In genomic region chr4:109576933-109577332, GRCm38 (mm10) we compare ENCODE assay signal across 13 mouse cellular contexts. TPM values are rescaled to one million over a fixed set of nuclear protein-coding genes. Genes with fewer than 3 reads are reported as not detected.
DNase-seq lines count a peak whose midpoint lies in the region; ATAC-seq and TF ChIP-seq lines count a peak whose summit lies in the region.
"Had no signal": no experiment of that assay in that cellular context is flagged by ENCODE, and none has a peak within 500 bp of the region (broad histone marks: within the 10 kb centered on the region; RNA-seq: fewer than 3 reads in every experiment).

No protein-coding gene starts in this region.

- H3K79me2 ChIP-seq in MEL (ENCODE audit: control insufficient read depth, insufficient read depth, low read length, poor library complexity): no peaks in the 10 kb centered on the region

- no peaks in the 10 kb centered on the region for H3K9me3 ChIP-seq in MEL (replicated peaks; ENCODE audit: insufficient read depth, low read length)
- H3K9me3 ChIP-seq: embryonic facial prominence, embryonic 12.5 days; midbrain, embryonic 10.5 days had no signal

- TF ChIP-seq POLR2A in MEL (IDR thresholded peaks at IDR 0.05; ENCODE audit: control insufficient read depth in 1 of 2, insufficient read depth in 1 of 2, low read depth in 1 of 2, low read length in 2 of 2, poor library complexity in 1 of 2): no peak

- no peak for ATAC-seq in inflammation-experienced regulatory T-cells, adult 6 months

- H3K4me3 ChIP-seq in layer of hippocampus, adult 2 months: no peak overlapping the region
- no peak overlapping the region for H3K4me3 ChIP-seq in MEL (ENCODE audit: control insufficient read depth in 1 of 2, insufficient read depth in 1 of 2, low read depth in 2 of 2, low read length in 2 of 2)
- H3K4me3 ChIP-seq: embryonic facial prominence, embryonic 12.5 days; midbrain, embryonic 10.5 days had no signal

- no peaks in the 10 kb centered on the region for H3K4me1 ChIP-seq in MEL (ENCODE audit: control insufficient read depth in 1 of 2, insufficient read depth in 2 of 2, low read length in 2 of 2)
- H3K4me1 ChIP-seq: embryonic facial prominence, embryonic 12.5 days; midbrain, embryonic 10.5 days had no signal

- H3K9ac ChIP-seq in MEL (ENCODE audit: control insufficient read depth, low read depth, low read length, poor library complexity, severe bottlenecking): no peak overlapping the region
- H3K9ac ChIP-seq: embryonic facial prominence, embryonic 12.5 days had no signal

- no peak for TF ChIP-seq EP300 in MEL (IDR thresholded peaks at IDR 0.05; ENCODE audit: low read depth in 1 of 2, low read length in 2 of 2)

- DNase-seq in embryo, embryonic 10.5 days (ENCODE audit: low spot score): peak; percentile 23
- no peak for DNase-seq in embryo, embryonic 10 days (ENCODE audit: low spot score)
- DNase-seq in layer of hippocampus, adult 2 months (ENCODE audit: low spot score in 2 of 2): no peak
- no peak for DNase-seq in layer of hippocampus, postnatal 25 days (ENCODE audit: extremely low spot score in 1 of 2, low spot score in 1 of 2)
- peak; percentile 54 for DNase-seq in MEL (ENCODE audit: low read depth, low spot score)
- DNase-seq in lung, postnatal 36 days: peak; percentile 53
- no peak for DNase-seq in thymus, adult 18-20 months
- DNase-seq: right cerebral cortex, postnatal 14 days had no signal

- H3K27me3 ChIP-seq in MEL (ENCODE audit: control insufficient read depth in 1 of 2, insufficient read depth in 2 of 2, low read length in 2 of 2): peaks cover 5 to 6% of the 10 kb centered on the region in 2 experiments
- H3K27me3 ChIP-seq: embryonic facial prominence, embryonic 12.5 days had no signal

- peak; percentile 75 for TF ChIP-seq CTCF in layer of hippocampus, adult 2 months (conservative IDR thresholded peaks at IDR 0.05)
- TF ChIP-seq CTCF in MEL (IDR thresholded peaks at IDR 0.05 in 2 of 3, conservative IDR thresholded peaks at IDR 0.05 in 1 of 3; ENCODE audit: control insufficient read depth in 1 of 3, insufficient read depth in 1 of 3, low read depth in 2 of 3, low read length in 3 of 3, poor library complexity in 1 of 3, severe bottlenecking in 1 of 3): peak in 2 of 3 experiments; percentile 18 to 69; a peak in 2 of 6 replicates

- no peaks in the 10 kb centered on the region for H3K36me3 ChIP-seq in MEL (ENCODE audit: control insufficient read depth in 1 of 2, insufficient read depth in 2 of 2, low read length in 2 of 2)
- H3K36me3 ChIP-seq: embryonic facial prominence, embryonic 12.5 days; midbrain, embryonic 10.5 days had no signal

- peak; percentile 70 for TF ChIP-seq RAD21 in MEL (IDR thresholded peaks at IDR 0.05; ENCODE audit: low read depth, low read length)

- no peak overlapping the region for H3K27ac ChIP-seq in layer of hippocampus, adult 2 months
- no peak overlapping the region for H3K27ac ChIP-seq in MEL (ENCODE audit: control insufficient read depth, low read depth, low read length)
- H3K27ac ChIP-seq: embryonic facial prominence, embryonic 12.5 days; midbrain, embryonic 10.5 days had no signal

TF ChIP-seq in MEL, 35 proteins besides CTCF, POLR2A, EP300 and RAD21:
- TF ChIP-seq E2F4 (IDR thresholded peaks at IDR 0.05; ENCODE audit: borderline replicate concordance, low read depth, low read length) (no peak), CHD1 (IDR thresholded peaks at IDR 0.05; ENCODE audit: low read depth, low read length) (no peak), ZC3H11A (IDR thresholded peaks at IDR 0.05; ENCODE audit: low read depth, low read length) (peak; percentile 68), ELF1 (IDR thresholded peaks at IDR 0.05; ENCODE audit: low read depth, low read length) (no peak), BHLHE40 (IDR thresholded peaks at IDR 0.05; ENCODE audit: borderline replicate concordance, low read depth, low read length) (no peak), SMC3 (IDR thresholded peaks at IDR 0.05; ENCODE audit: low read depth, low read length) (peak; percentile 80), ZNF384 (IDR thresholded peaks at IDR 0.05; ENCODE audit: low read depth, low read length) (no peak)

RNA-seq across cellular contexts. Expression of gene 4930522H14Rik, which starts 45.8 kb away (rescaled TPM):
- not detected for total RNA-seq in layer of hippocampus, adult 2 months (2021)
- not detected for total RNA-seq in layer of hippocampus, postnatal 25 days (2021)
- not detected in 2 replicates for total RNA-seq in MEL (2012; rRNA removed)
- polyA plus RNA-seq in MEL (2012; ENCODE audit: insufficient read depth in 1 of 2, insufficient read length in 2 of 2, low read depth in 1 of 2, low replicate concordance in 2 of 2, missing spikeins in 1 of 2): not detected
- polyA plus RNA-seq in inflammation-experienced regulatory T-cells, adult 6 months (2017; shearing (Covaris generic)): not detected
- total RNA-seq: layer of hippocampus, postnatal 10 days had no signal
- polyA plus RNA-seq: embryonic facial prominence, embryonic 12.5 days; gonadal fat pad, adult 2 months; midbrain, embryonic 10.5 days had no signal

Comparison
In these comparisons a context has a peak if more than half of its experiments do, and no peak if none do; other contexts are left out.
1. DNase-seq: peak in embryo, embryonic 10.5 days (single experiment), MEL (single experiment) and lung, postnatal 36 days (single experiment); none in embryo, embryonic 10 days (single experiment), layer of hippocampus, adult 2 months (0 of 2), layer of hippocampus, postnatal 25 days (0 of 2) and thymus, adult 18-20 months (0 of 2).